Mouse (Mus musculus) layer of hippocampus, postnatal 10 days (tissue): ENCODE results near the gene Olfr749. TPM values are rescaled to one million over a fixed set of nuclear protein-coding genes. Genes with fewer than 3 reads are reported as not detected.
"Not testable (repeated sequence)": the region's sequence is repeated elsewhere in the genome, so short reads cannot be mapped to it uniquely, and the experiment has no call there.

ENCODE experiments used
- DNase-seq, 2 experiments: peaks; one replicate each; pipeline ENCODE4 v3.0.0; 2021; ENCODE audit warnings: low spot score in 2 of 2
- long read RNA-seq: library from polyadenylated mRNA; stranded (forward); transcript quantifications from one replicate; pipeline ENCODE4 v2.0.0, GENCODE M21; 2023
- total RNA-seq, 2 experiments: library from RNA; stranded (reverse); gene quantifications; 2 replicates each; pipeline ENCODE4 v1.2.3; 2021

Gene Olfr749
- total RNA-seq: not detected
- long read RNA-seq: 0 reads

GRCm38 (mm10) chr14:50744994-50745393, at the start of gene Olfr749:
Olfr749 (minus strand) TSS chr14:50745094.
- DNase-seq: no peak

- no peak for DNase-seq
Measured at GRCm38 (mm10) chr14:50788157-50788556, 43.3 kb upstream of the Olfr749 start.

GRCm38 (mm10) chr14:50785251-50785637, 40.4 kb upstream of the Olfr749 start, which contains the start of gene Ttc5:
Ttc5 (minus strand) TSS chr14:50785519.
- DNase-seq: peak; percentile 94 to 95

GRCm38 (mm10) chr14:50784391-50785250, 39.7 kb upstream of the Olfr749 start:
- DNase-seq: no peak

GRCm38 (mm10) chr14:50782166-50782565, 37.3 kb upstream of the Olfr749 start:
- DNase-seq: no peak

DNA sequence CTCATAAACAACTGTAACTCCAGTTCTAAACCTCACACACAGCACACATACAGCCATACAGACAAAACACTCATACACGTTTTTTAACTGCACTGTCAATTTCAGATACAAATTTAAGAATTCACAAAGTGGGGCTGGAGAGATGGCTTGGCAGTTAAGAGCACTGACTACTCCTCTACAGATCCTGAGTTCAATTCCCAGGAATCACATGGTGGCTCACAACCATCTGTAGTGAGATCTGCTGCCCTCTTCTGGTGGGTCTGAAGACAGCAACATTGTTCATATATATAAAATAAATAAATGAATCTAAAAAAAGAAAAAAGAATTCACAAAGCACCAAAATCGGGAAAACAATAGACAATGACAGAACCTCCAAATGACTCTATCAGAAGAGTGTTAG, 26.4 kb upstream of the Olfr749 start:
- peak in 1 of 2 experiments; percentile 15 for DNase-seq

GRCm38 (mm10) chr14:50765736-50766135, 20.8 kb upstream of the Olfr749 start:
- DNase-seq: no peak

DNA sequence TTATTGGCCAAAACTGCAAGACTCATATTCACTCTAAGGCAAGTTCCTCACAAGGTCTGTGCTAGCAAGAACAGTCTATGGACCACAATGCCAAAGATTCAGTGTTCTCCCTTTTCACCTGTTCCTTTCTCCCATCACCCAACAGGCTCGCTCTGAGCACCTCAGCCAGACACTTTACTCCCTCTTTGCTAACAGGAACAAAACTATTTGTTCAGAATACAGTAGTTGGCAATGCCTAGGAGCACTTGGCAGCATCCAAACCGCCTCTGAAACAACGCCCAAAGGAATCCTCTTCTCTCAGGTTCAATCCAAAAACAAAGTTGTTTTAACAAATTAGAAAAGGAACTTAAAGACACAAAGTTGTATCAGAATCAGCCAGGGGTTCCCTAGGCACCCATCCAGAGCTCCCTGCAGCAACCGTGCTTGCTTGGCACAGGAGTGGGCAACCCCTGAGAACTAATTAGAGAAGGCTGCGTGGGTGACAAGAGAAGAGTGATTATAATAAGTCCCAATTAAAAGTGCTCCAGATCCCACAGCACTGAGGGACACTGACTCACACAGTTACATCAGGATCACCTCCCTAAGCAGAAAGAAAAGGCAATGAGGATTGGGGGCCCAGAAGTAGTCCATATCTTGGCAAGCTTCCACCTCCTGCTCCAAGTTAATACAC, 13.7 kb upstream of the Olfr749 start:
- DNase-seq: no peak

GRCm38 (mm10) chr14:50741584-50741983, 3.3 kb downstream of the Olfr749 start:
- no peak for DNase-seq

DNA sequence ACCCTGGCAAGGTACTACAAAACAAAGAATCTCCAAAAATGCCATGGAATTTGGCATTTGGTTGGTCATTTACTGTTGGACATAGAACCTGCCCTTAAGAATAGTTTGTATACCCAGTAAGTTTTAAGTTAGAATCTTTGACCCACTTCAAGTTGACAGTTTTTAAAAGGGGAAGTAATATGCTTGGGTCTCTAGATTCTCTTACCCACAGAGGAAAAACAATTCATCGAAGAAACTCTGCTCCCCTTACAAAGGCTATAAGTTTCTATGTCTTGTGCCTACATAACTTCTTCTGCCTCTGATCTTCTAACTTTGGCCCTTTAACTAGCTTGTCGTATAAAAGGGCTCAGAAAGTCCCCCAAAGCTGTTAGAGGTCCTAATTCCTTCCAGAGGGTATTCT, 4.6 kb downstream of the Olfr749 start:
- no peak for DNase-seq

DNA sequence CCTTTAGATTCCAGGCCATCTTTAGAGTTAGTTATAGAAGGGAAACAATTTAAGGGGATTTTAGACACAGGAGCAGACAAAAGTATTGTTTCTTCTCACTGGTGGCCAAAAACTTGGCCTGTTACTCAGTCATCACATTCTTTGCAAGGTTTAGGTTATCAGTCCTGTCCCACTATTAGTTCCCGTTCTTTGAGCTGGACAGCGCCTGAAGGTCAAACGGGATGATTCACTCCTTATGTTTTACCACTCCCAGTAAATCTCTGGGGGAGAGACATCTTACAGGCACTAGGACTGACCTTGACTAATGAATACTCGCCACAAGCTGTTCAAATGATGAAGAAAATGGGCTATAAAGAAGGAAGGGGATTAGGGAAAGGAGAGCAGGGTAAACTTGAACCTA, 22.5 kb downstream of the Olfr749 start:
- DNase-seq: not testable (repeated sequence)

DNA sequence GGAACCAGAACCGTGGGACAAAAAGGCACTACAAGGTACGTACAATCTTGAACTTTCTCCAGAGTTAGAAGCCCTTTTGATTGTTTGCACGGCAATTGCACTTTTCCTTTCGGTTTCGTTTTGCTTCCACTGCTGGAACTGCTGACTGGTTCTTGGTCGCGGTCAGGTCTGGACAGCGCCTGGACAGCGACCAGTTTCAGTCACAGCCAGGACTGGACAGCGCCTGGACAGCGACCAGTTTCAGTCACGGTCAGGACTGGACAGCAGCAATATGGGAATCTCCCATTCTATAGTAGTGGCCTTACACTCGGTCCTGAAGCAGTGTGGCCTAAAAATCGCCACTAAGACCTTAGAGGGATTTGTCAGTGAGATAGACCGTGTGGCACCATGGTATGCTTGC, 25.0 kb downstream of the Olfr749 start:
- not testable (repeated sequence) for DNase-seq

GRCm38 (mm10) chr14:50707073-50707472, 37.8 kb downstream of the Olfr749 start, which contains the start of gene Olfr748:
Olfr748 (plus strand) TSS chr14:50707373.
- DNase-seq: no peak

- DNase-seq: no peak
Measured at GRCm38 (mm10) chr14:50693106-50693505, 51.8 kb downstream of the Olfr749 start, which contains the start of gene Olfr747. Olfr747 (minus strand) TSS chr14:50693206.

Other genes starting within 250 kb of the Olfr749 start
- gene Olfr742, start 241.5 kb downstream of the Olfr749 start, total RNA-seq: not detected
- gene Olfr743, start 223.3 kb downstream of the Olfr749 start, total RNA-seq: not detected
- not detected for gene Olfr744, start 130.2 kb downstream of the Olfr749 start, total RNA-seq
- not detected for gene Olfr745, start 105.7 kb downstream of the Olfr749 start, total RNA-seq
- gene Olfr746, start 98.0 kb downstream of the Olfr749 start, total RNA-seq: not detected
- gene Olfr747, start 51.9 kb downstream of the Olfr749 start, total RNA-seq: not detected
- gene Olfr748, start 37.7 kb downstream of the Olfr749 start, total RNA-seq: not detected
- gene Ttc5, start 40.4 kb upstream of the Olfr749 start, total RNA-seq: 10 to 100 TPM; 77.0 to 83.5 TPM
- gene Ccnb1ip1, start 62.6 kb upstream of the Olfr749 start, total RNA-seq: not detected
- 10 to 100 TPM; 23.7 to 41.6 TPM for gene Parp2, start 62.7 kb upstream of the Olfr749 start, total RNA-seq
- gene Tep1, start 125.5 kb upstream of the Olfr749 start, total RNA-seq: 1 to 10 TPM; 4.4 to 4.8 TPM
- 1 to 10 TPM; 1.8 to 2.3 TPM for gene Klhl33, start 152.4 kb upstream of the Olfr749 start, total RNA-seq
- 10 to 100 TPM; 33.9 to 40.2 TPM for gene Osgep, start 179.8 kb upstream of the Olfr749 start, total RNA-seq
- 10 to 100 TPM; 71.7 to 78.2 TPM for gene Apex1, start 179.9 kb upstream of the Olfr749 start, total RNA-seq
- gene Pip4p1, start 185.8 kb upstream of the Olfr749 start, total RNA-seq: 10 to 100 TPM; 72.7 to 85.3 TPM
- 10 to 100 TPM; 17.1 to 21.5 TPM for gene Pnp, start 186.0 kb upstream of the Olfr749 start, total RNA-seq
- gene Gm49342, start 199.4 kb upstream of the Olfr749 start, total RNA-seq: 10 to 100 TPM in 1 of 2 experiments, 1 to 10 TPM in 1; 9.2 to 11.1 TPM
- 1 to 10 TPM; 1.0 to 1.7 TPM for gene Pnp2, start 210.9 kb upstream of the Olfr749 start, total RNA-seq